Mouse (Mus musculus) hindbrain, postnatal 0 days (tissue): ENCODE measurements around the gene Rora. TPM values are rescaled to one million over a fixed set of nuclear protein-coding genes. Genes with fewer than 3 reads are reported as not detected.

ENCODE experiments used
- ATAC-seq: fragments of 200-750 bp; cut with Nextera tagmentation; 2 replicates; pipeline ENCODE4 v1.8.0; 2017; ENCODE audit warnings: mild to moderate bottlenecking, moderate TSS enrichment, moderate library complexity
- DNase-seq: peaks from one replicate; pipeline ENCODE4 v3.0.0-alpha.2; 2015; ENCODE audit warnings: low spot score
- H3K27ac ChIP-seq: fragments of 300-500 bp; sonication (generic); 2 replicates; pipeline ENCODE4 v1.5.1; 2014; ENCODE audit warnings: mild to moderate bottlenecking
- H3K27me3 ChIP-seq: fragments of 300-500 bp; sonication (generic); 2 replicates; pipeline ENCODE4 v1.6.1; 2014; ENCODE audit warnings: low read length, mixed read lengths; ENCODE audit not compliant: insufficient read depth
- H3K36me3 ChIP-seq: fragments of 300-500 bp; sonication (generic); 2 replicates; pipeline ENCODE4 v1.6.1; 2014; ENCODE audit warnings: low read length, mixed read lengths; ENCODE audit not compliant: insufficient read depth
- H3K4me1 ChIP-seq: fragments of 300-500 bp; sonication (generic); 2 replicates; pipeline ENCODE4 v1.6.1; 2014; ENCODE audit warnings: antibody characterized with exemption, low read length, mixed read lengths; ENCODE audit not compliant: insufficient read depth
- H3K4me2 ChIP-seq: fragments of 300-500 bp; sonication (generic); 2 replicates; pipeline ENCODE4 v1.6.1; 2014; ENCODE audit warnings: low read depth, mild to moderate bottlenecking, low read length, moderate library complexity, mixed read lengths
- H3K4me3 ChIP-seq: fragments of 300-500 bp; sonication (generic); 2 replicates; pipeline ENCODE4 v1.5.1; 2014; ENCODE audit warnings: low read length
- H3K9ac ChIP-seq: fragments of 300-500 bp; sonication (generic); replicated peaks from 2 replicates; pipeline ENCODE4 v1.6.1; 2014; ENCODE audit warnings: mild to moderate bottlenecking, low read length, moderate library complexity, mixed read lengths
- H3K9me3 ChIP-seq: fragments of 300-500 bp; sonication (generic); 2 replicates; pipeline ENCODE4 v1.6.1; 2016; ENCODE audit warnings: low read length, mixed read lengths
- CTCF ChIP-seq: IDR thresholded peaks from 2 replicates; pipeline ENCODE4 v1.5.1; 2016; ENCODE audit warnings: antibody characterized with exemption, control low read depth, low read depth
- WGBS: fragments of 180-500 bp; shearing (Covaris S2); extraction: QIAGEN DNeasy Blood & Tissue Kit; methylation state at CpG from one replicate; pipeline ENCODE4 v1.1.7; 2014; 5-methylcytosine and 5-hydroxymethylcytosine counted together
- polyA plus RNA-seq: library from polyadenylated mRNA; unstranded; fragments of >200 nt; fragmentation: Nextera tagmentation; extraction: Ambion mirVana; gene quantifications from 2 replicates; pipeline ENCODE4 v1.2.1, GENCODE M21; 2015
- total RNA-seq: library from RNA; depleted of rRNA; stranded (reverse); fragments of >200 nt; gene quantifications from 2 replicates; pipeline ENCODE4 v1.2.3, GENCODE M21; 2014

Gene Rora
- total and polyA plus RNA-seq, 2 experiments from 2014 or later, result 27.5 to 59.4 TPM

GRCm38 (mm10) chr9:69035456-69035855, 381.9 kb downstream of the Rora start:
- H3K4me2 ChIP-seq, result no peak overlapping the region
- no peaks in the 10 kb centered on the region for H3K36me3 ChIP-seq
- no peaks in the 10 kb centered on the region for H3K4me1 ChIP-seq
- 83% methylated on average over 7 of the region's 7 CpGs for WGBS
- TF ChIP-seq CTCF, result no peak
- H3K9ac ChIP-seq, result no peak overlapping the region
- ATAC-seq (no peak), DNase-seq (no peak)
- H3K4me3 ChIP-seq, result no peak overlapping the region
- H3K27ac ChIP-seq, result no peak overlapping the region
- no peaks in the 10 kb centered on the region for H3K27me3 ChIP-seq
- H3K9me3 ChIP-seq, result no peaks in the 10 kb centered on the region

DNA sequence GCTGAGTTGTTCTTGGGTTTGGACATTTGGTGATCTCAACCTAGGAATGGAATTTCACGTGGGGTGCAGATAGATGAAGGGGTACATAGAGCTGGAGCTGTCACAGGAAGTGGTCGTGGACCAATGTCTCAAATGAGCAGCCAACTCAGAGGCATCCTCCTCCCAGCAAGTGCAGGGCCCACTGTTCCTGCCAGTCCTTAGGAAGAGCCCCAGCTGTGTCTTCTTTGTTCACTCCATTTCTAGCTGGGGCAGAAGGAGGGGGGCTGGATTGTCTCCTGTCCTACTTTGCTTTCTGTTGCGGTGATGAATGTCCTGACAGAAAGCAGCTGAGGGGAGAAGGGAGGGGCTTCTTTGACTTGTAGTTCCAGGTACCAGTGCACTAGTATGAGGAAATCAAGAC, 382.7 kb downstream of the Rora start:
- 33% methylated on average over 3 of the region's 3 CpGs for WGBS
- Histone ChIP-seq H3K27me3 (no peaks in the 10 kb centered on the region), H3K4me3 (no peak overlapping the region), H3K27ac (no peak overlapping the region), H3K9ac (no peak overlapping the region), H3K9me3 (no peaks in the 10 kb centered on the region), H3K4me1 (no peaks in the 10 kb centered on the region), H3K4me2 (no peak overlapping the region), H3K36me3 (no peaks in the 10 kb centered on the region)
- ATAC-seq (no peak), DNase-seq (no peak)
- no peak for TF ChIP-seq CTCF

DNA sequence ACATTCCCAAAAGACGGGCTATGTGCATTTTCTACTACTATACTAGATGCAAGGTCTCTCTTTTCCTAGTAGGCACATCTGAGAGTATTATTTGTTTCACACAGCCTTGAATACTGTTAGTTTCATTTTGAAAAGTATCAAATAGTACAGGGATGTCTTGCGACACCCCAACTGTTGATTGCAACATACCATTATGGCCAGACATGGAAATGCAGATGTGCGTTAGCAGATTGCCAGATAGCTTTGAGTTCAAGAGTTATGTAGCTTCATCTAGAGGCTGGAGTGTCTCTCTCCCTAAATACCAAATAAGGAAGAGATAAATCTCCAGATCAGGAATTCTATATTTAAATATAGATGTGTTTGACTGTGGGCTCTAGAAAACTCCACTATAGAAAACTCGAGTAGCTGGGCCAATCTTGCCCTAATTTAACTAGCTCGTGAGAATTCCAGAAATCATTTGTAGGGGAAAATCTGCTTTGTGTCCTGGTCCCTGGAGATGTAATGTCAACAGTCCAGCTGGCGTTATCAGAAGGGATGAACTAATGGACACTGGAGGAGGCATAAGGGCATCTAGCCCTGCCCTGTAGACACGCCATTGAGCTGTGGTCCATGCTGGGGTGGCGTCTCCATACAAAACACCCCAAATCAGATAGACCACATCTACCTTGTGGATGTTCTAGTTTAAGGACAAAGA, 390.5 kb downstream of the Rora start:
- Histone ChIP-seq H3K27me3 (no peaks in the 10 kb centered on the region), H3K4me1 (no peaks in the 10 kb centered on the region), H3K27ac (no peak overlapping the region), H3K9ac (no peak overlapping the region), H3K36me3 (no peaks in the 10 kb centered on the region), H3K4me2 (no peak overlapping the region), H3K4me3 (no peak overlapping the region), H3K9me3 (no peaks in the 10 kb centered on the region)
- no peak for DNase-seq
- ATAC-seq, result no peak
- 89% methylated on average over 8 of the region's 8 CpGs for WGBS
- no peak for TF ChIP-seq CTCF

- no peaks in the 10 kb centered on the region for H3K9me3 ChIP-seq
- H3K4me3 ChIP-seq, result no peak overlapping the region
- ATAC-seq (no peak), DNase-seq (no peak)
- WGBS, result 89% methylated on average over 7 of the region's 7 CpGs
- H3K27me3 ChIP-seq, result no peaks in the 10 kb centered on the region
- H3K9ac ChIP-seq, result no peak overlapping the region
- no peaks in the 10 kb centered on the region for H3K4me1 ChIP-seq
- H3K36me3 ChIP-seq, result no peaks in the 10 kb centered on the region
- TF ChIP-seq CTCF, result no peak
- H3K27ac ChIP-seq, result no peak overlapping the region
- no peak overlapping the region for H3K4me2 ChIP-seq
Observed at GRCm38 (mm10) chr9:69044614-69045133, 391.1 kb downstream of the Rora start.

- no peaks in the 10 kb centered on the region for H3K36me3 ChIP-seq
- no peak overlapping the region for H3K27ac ChIP-seq
- H3K4me2 ChIP-seq, result no peak overlapping the region
- DNase-seq (no peak), ATAC-seq (no peak)
- no peaks in the 10 kb centered on the region for H3K4me1 ChIP-seq
- H3K9ac ChIP-seq, result no peak overlapping the region
- no peaks in the 10 kb centered on the region for H3K27me3 ChIP-seq
- no peak overlapping the region for H3K4me3 ChIP-seq
- no peak for TF ChIP-seq CTCF
- no peaks in the 10 kb centered on the region for H3K9me3 ChIP-seq
- WGBS, result 89% methylated on average over 8 of the region's 8 CpGs
Observed at GRCm38 (mm10) chr9:69045908-69046307, 392.3 kb downstream of the Rora start.

- no peak overlapping the region for H3K4me2 ChIP-seq
- H3K27ac ChIP-seq, result no peak overlapping the region
- no peaks in the 10 kb centered on the region for H3K9me3 ChIP-seq
- no peaks in the 10 kb centered on the region for H3K4me1 ChIP-seq
- no peak for TF ChIP-seq CTCF
- H3K36me3 ChIP-seq, result no peaks in the 10 kb centered on the region
- H3K9ac ChIP-seq, result no peak overlapping the region
- ATAC-seq (no peak), DNase-seq (no peak)
- WGBS, result 73% methylated on average over 8 of the region's 8 CpGs
- H3K4me3 ChIP-seq, result no peak overlapping the region
- no peaks in the 10 kb centered on the region for H3K27me3 ChIP-seq
Observed at GRCm38 (mm10) chr9:69050856-69051255, 397.3 kb downstream of the Rora start.

GRCm38 (mm10) chr9:69051890-69052289, 398.3 kb downstream of the Rora start:
- Histone ChIP-seq H3K9me3 (no peaks in the 10 kb centered on the region), H3K4me3 (no peak overlapping the region), H3K4me1 (no peaks in the 10 kb centered on the region), H3K27ac (no peak overlapping the region), H3K27me3 (no peaks in the 10 kb centered on the region), H3K9ac (no peak overlapping the region), H3K4me2 (no peak overlapping the region), H3K36me3 (no peaks in the 10 kb centered on the region)
- DNase-seq (no peak), ATAC-seq (no peak)
- TF ChIP-seq CTCF, result no peak
- WGBS, result 86% methylated on average over 5 of the region's 5 CpGs
